Mouse (Mus musculus) retina, postnatal 1 day (tissue): ENCODE results near the gene Tgfb3.
A peak's percentile ranks its signal among the peaks of the same experiment; 100 is the strongest.

Experiments used
- DNase-seq: peaks from one replicate; pipeline ENCODE4 v3.0.0-alpha.2; 2012

The Tgfb3 gene

GRCm38 (mm10) chr12:86078553-86079201 is at the start of gene Tgfb3:
Gene Tgfb3, minus strand, starts transcription at chr12:86079041.
- peak; percentile 85 for DNase-seq

- DNase-seq, result no peak
Observed at GRCm38 (mm10) chr12:86128122-86128521, 49.3 kb upstream of the Tgfb3 start.

DNA sequence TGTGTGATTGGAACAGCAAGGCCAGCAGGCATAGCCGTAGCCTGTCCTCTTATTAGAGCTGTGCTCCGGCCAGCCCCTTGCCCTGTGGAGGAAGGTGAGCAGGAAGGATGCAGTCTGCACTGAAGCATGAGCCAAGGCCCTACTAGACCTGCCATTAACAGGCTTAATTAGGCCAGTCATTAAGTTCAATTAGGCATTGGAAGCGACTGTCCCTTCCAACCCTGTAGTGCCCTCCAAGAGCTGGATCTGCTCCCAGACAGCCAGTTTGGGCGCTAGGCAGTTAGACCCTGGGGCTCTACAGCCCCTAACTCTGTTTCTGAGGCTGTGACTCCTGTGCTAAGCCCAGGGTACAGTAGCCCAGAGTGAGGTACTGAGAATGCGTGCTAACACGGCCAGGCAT is 45.2 kb upstream of the Tgfb3 start:
- peak; percentile 26 for DNase-seq

DNA sequence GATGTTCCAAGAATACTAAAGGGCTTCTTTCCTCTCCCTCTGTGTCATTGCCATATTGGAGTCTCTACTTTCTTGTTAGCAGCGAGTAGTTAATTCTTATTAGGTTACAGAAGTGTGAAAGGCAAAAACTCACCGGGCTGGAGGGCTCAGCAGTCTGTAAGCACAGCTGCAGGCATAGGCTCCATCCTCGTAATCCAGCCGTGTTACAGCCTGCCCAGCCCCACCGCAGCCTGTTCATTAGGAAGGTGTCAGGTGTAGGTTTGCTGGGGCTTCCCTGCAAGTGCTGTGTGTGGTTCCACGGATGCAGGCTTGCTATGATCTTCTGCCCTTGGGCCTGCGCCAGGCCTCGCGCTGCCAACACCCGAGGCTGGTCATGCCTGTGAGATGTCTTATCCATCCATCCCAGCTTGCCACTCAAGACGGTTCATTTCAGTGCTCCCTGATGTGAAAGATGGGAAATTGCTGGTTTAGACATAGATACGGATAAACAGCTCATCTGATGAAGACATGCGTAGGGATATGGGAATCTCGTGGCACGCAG is 37.5 kb upstream of the Tgfb3 start:
- DNase-seq, result peak; percentile 26

DNA sequence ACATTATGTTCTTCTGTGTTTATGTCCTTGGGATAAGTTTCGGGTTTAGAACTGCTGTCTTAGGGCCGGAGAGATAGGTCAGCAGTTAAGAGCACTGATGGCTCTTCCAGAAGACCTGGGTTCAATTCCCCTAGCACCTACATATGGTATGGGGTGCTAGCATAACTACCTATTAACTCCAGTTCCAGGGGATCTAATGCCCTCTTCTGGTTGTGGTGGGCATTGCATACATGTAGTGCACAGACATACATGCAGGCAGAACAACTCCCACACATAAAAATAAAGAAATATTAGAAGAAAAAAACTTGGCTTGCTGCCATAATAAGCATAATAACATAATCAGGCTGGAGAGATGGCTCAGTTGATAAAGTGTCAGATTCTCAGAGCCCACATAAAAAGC is 31.8 kb upstream of the Tgfb3 start:
- DNase-seq, result peak; percentile 41

- DNase-seq, result no peak
Observed at GRCm38 (mm10) chr12:86109531-86109930, 30.7 kb upstream of the Tgfb3 start.

- DNase-seq, result no peak
Observed at GRCm38 (mm10) chr12:86107645-86108044, 28.8 kb upstream of the Tgfb3 start.

DNA sequence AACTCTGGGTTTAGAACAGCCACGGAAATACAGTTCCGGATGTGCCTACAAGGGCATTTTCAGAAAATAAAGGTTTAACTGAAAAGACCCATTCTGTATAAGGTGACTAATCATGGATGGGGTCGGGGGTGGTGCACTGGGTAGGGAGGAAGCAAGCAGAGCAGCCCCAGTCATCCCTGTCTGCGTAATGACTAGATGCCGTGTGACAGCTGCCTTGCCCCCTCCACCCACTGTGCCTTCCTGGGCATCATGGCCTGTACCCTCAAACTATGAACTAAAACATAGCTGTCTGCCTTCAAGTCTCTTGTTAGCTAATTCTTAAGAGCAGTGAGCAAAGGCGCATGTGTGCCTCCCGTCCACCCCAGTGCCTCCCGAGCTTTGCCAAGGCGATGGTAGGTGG is 27.2 kb upstream of the Tgfb3 start:
- DNase-seq, result no peak

GRCm38 (mm10) chr12:86105546-86105945 is 26.7 kb upstream of the Tgfb3 start:
- DNase-seq, result peak; percentile 47

DNA sequence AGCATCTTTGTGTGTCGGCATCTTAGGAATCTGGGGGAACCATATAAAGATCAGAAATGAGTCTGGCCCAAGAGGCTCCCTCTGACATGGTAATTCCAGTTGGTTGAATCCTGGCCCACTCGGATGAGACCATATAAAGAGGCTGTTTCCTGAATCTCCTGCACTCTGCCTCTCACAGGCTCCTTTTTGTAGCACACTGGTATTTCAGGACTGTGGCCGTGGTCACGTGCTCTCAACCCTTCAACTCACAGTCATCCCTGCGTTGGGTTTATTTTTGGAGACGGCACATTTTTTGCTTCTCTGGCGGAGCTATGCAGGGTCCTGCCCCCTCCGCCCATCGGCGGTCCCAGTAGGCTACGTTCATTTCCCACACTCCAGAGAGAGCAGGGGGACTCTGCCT is 25.5 kb upstream of the Tgfb3 start:
- no peak for DNase-seq

DNA sequence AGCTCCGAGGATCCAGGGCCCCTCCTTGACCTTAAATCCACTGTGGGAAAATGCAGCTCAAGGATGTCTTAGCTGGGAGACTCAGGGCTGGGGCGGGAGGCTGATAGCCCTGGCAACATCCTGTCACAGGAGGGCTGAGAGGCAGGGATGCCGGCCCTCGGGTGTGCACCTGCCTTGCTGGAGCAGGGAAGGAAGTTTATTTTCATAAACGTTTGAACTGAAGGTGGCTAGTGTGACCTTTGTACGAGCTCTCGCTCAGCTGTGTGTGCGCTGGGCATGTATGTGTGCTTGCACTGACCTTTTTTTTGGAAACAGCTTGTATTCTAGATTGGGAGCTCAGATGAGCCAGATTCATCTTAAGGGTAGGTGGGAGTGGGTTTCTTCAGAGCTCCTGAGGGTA is 25.0 kb upstream of the Tgfb3 start:
- DNase-seq, result no peak

DNA sequence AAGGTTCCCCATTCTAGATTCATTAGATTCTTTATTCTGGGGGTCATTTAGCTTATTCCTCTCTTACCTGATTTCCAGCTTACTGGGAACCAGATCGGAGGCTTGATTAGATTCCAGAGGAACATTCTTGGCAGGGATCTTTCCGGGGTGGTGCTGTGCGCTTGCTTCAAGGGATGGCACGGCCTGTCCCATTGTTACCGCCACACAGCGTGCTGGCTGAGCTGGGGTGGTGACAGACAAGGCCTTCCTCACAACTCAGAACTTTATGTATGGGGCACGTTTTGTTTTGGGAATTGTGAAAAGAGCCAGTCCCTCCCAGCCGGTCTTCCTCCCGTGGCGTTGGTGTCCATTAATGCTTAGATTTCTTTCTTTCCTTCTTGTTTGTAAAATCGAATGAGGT is 24.6 kb upstream of the Tgfb3 start:
- DNase-seq, result no peak

DNA sequence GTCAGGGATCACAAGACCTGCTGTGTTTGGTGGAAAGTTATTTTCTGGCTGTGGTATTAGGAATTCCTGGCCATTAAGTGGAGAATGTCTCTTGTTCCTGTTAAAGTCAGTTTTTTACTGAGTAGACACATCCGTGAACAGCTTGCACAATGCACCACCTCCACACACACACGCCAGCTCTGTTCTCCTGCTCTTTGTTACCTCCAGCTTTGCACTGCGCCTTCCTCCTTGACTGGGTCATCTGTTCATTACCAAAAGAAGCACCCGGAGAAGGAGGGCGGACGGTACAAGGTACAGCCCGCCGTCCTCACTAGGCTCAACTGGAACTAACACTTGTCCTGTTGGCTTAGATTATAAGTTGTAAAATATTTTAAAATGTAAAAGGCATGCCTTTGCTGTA is 23.8 kb upstream of the Tgfb3 start:
- no peak for DNase-seq

DNA sequence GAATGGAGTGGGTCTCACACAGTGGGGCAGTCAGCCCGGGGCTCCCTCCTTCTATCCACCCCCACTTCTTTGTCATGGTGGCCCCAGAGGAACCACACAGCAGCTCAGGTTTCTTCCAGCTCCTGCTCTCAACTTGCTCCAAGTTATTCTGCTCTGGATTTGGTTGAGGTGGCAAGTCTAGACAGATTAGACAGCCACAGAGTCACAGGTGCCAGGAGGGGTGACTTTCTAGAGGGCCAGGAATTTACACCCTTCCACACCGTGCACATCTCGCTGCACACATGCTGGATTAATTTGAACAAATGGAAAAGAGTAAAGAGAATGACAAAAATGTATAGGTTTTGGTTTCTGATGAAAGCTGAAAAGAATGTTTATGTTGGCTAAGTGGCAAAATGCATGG is 21.9 kb upstream of the Tgfb3 start:
- no peak for DNase-seq

GRCm38 (mm10) chr12:86097781-86098180 is 18.9 kb upstream of the Tgfb3 start:
- no peak for DNase-seq

GRCm38 (mm10) chr12:86095806-86096205 is 17.0 kb upstream of the Tgfb3 start:
- DNase-seq, result no peak

GRCm38 (mm10) chr12:86094075-86094474 is 15.2 kb upstream of the Tgfb3 start:
- no peak for DNase-seq

DNA sequence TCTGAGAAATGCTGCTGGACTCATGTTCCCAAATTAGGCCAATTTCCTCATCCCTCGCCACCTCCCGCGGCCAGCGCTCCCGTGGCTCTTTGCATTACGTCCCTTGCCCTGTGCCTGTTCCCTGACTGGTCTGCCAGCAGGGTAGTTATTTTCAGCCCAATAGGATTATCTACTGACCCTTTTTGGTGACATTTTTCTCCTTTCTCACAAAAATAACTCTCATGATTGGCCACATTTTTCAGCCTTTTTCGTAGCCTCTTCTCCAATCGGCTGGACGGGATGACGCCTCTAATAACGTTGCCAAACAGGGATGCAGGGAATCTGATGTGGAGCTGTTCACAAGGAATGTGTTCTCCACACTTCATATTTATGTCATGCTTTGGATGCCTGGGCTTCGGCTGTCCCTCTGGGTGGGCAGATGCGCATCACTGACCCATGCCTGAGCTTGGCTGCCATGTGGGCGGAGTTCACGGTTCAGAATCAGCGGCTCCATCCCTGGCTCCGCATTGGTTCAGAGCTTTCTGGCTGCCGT is 12.8 kb upstream of the Tgfb3 start:
- peak; percentile 53 for DNase-seq

- DNase-seq, result no peak
Observed at GRCm38 (mm10) chr12:86090764-86091163, 11.9 kb upstream of the Tgfb3 start.

DNA sequence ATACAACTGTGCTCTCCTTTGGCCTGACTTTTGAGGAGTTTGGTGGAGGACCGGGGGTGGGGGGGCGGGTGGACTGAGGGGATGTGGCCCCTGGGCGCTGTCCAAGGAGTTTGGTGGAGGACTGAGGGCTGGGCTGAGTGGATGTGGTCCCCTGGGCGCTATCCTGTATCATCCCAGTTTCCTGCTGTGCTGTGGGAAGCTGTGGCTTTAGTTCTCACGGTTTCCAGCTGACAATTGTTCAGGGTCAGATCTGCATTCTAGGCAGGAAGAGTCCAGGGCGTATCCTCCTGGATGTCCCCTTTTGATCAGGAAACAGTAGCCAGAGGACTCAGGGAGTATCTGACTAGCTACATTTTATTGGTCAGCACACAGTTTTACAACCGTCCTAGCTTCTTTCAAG is 9.2 kb upstream of the Tgfb3 start:
- no peak for DNase-seq

DNA sequence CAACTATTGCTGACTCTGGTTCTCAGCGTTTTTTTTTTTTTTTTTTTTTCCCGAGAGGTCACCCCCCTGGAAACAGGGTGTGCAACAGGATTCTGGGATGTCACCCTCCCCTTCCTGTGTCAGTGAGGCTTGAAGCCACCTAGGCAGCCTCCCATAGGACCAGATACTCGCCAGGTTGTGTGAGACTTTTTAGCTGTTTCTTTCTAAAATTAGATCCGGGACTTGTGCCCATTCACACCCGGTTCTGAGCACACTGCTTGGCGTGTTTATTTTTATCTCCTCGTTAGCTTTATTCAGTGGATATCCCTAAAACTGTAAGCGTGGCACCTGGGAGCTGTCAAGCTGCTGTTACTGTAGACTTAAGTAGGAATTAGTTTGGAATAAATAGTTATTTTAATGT is 7.7 kb upstream of the Tgfb3 start:
- DNase-seq, result no peak

GRCm38 (mm10) chr12:86085873-86086272 is 7.0 kb upstream of the Tgfb3 start:
- no peak for DNase-seq

DNA sequence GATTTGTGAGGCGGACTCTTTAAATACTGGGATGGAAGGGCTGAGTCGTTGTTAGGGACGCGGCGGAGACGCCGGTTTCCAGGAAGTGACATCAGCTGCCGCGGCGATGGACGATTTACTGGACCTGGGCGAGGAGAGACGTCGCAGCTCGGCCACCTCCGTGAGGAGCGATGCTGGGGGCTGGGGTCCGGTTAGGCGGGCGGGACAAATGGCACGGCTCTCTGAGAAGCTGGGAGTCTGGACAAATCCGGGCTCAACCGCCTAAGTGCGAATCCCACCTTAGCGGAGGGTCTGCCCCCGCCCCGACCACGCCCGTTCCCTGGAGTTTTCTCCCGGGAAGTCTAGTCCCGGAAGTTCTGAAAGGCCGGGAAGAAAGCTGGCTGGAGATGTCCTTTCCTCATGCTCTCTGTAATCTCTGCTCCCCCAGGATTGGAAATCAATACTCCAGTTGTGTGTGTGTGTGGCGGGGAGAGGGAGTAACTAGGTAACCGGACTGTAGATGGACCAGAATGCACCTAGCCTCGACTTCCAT is 3.7 kb upstream of the Tgfb3 start, which contains the start of gene Ift43:
TSS of gene Ift43 (plus strand) at position 61 of the 532 bp plus-strand sequence.
- DNase-seq, result peak; percentile 93

GRCm38 (mm10) chr12:86079202-86079667 is 394 bp upstream of the Tgfb3 start:
- peak; percentile 93 for DNase-seq
